Mouse (Mus musculus): Measurements from ENCODE around the gene Cebpe. TPM values are rescaled to one million over a fixed set of nuclear protein-coding genes. Genes with fewer than 3 reads are reported as not detected.
A peak's percentile ranks its signal among the peaks of the same experiment; 100 is the strongest.

Gene Cebpe
- total and polyA plus RNA-seq, 3 experiments = 0.32 TPM; not detected in 2

- Histone ChIP-seq H3K4me3 (ENCODE audit: control insufficient read depth in 1 of 2, insufficient read depth in 1 of 2, low read depth in 2 of 2, low read length in 2 of 2) (peak within 1 kb of the TSS; percentile 79 to 98), H3K4me1 (ENCODE audit: control insufficient read depth in 1 of 2, insufficient read depth in 2 of 2, low read length in 2 of 2) (peaks cover 2 to 8% of the 10 kb centered on the region in 2 experiments; a peak in 3 of 4 replicates), H3K27ac (ENCODE audit: control insufficient read depth, low read depth, low read length) (peak within 1 kb of the TSS; percentile 97), H3K9ac (ENCODE audit: control insufficient read depth, low read depth, low read length, poor library complexity, severe bottlenecking) (peak within 1 kb of the TSS; percentile 93), H3K36me3 (ENCODE audit: control insufficient read depth in 1 of 2, insufficient read depth in 2 of 2, low read length in 2 of 2) (peaks cover 1 to 27% of the 10 kb centered on the region in 2 experiments), H3K79me2 (ENCODE audit: control insufficient read depth, insufficient read depth, low read length, poor library complexity) (peaks cover 51% of the 10 kb centered on the region), H3K9me3 (replicated peaks; ENCODE audit: insufficient read depth, low read length) (no peaks in the 10 kb centered on the region), H3K27me3 (ENCODE audit: control insufficient read depth in 1 of 2, insufficient read depth in 2 of 2, low read length in 2 of 2) (no peaks in the 10 kb centered on the region)
- DNase-seq (ENCODE audit: low read depth, low spot score) = peak; percentile 96
- TF ChIP-seq KAT2A (conservative IDR thresholded peaks at IDR 0.05; ENCODE audit: low read depth, low read length) = no peak; the same call in 1 of the 2 replicates
- TF ChIP-seq MAZ (IDR thresholded peaks at IDR 0.05; ENCODE audit: low read depth, low read length) = peak; percentile 68; the same call in 1 of the 2 replicates
- TF ChIP-seq ELF1 (IDR thresholded peaks at IDR 0.05; ENCODE audit: low read depth, low read length) = 0 out of 2 replicates have a peak, but pooled peaks have one; percentile 15
- peak; percentile 80 for TF ChIP-seq NRF1 (IDR thresholded peaks at IDR 0.05; ENCODE audit: insufficient read depth, low read depth, low read length, poor library complexity, severe bottlenecking)
- peak in 1 of 2 experiments; percentile 86; a peak in 1 of 4 replicates for TF ChIP-seq POLR2A (IDR thresholded peaks at IDR 0.05; ENCODE audit: control insufficient read depth in 1 of 2, insufficient read depth in 1 of 2, low read depth in 1 of 2, low read length in 2 of 2, poor library complexity in 1 of 2)
- TF ChIP-seq ZNF384 (IDR thresholded peaks at IDR 0.05; ENCODE audit: low read depth, low read length) = no peak
- TF ChIP-seq SIN3A (IDR thresholded peaks at IDR 0.05; ENCODE audit: low read length) = peak; percentile 80; the same call in 1 of the 2 replicates
- TF ChIP-seq POLR2AphosphoS2 (IDR thresholded peaks at IDR 0.05; ENCODE audit: low read length) = peak; percentile 7; the same call in 1 of the 2 replicates
- TF ChIP-seq ZMIZ1 (IDR thresholded peaks at IDR 0.05; ENCODE audit: low read depth, low read length) = no peak
- no peak for TF ChIP-seq BHLHE40 (IDR thresholded peaks at IDR 0.05; ENCODE audit: borderline replicate concordance, low read depth, low read length)
- peak in 1 of 2 experiments; percentile 39; a peak in 1 of 4 replicates for TF ChIP-seq EP300 (IDR thresholded peaks at IDR 0.05; ENCODE audit: low read depth in 1 of 2, low read length in 2 of 2)
- TF ChIP-seq MAX (IDR thresholded peaks at IDR 0.05; ENCODE audit: low read length) = peak; percentile 62; the same call in 1 of the 2 replicates
- peak; percentile 27; the same call in 1 of the 2 replicates for TF ChIP-seq HCFC1 (IDR thresholded peaks at IDR 0.05; ENCODE audit: low read depth, low read length)
- TF ChIP-seq CTCF (IDR thresholded peaks at IDR 0.05 in 2 of 3, conservative IDR thresholded peaks at IDR 0.05 in 1 of 3; ENCODE audit: control insufficient read depth in 1 of 3, insufficient read depth in 1 of 3, low read depth in 2 of 3, low read length in 3 of 3, poor library complexity in 1 of 3, severe bottlenecking in 1 of 3) = peak in 1 of 3 experiments; percentile 23; a peak in 1 of 6 replicates
- TF ChIP-seq MYC (IDR thresholded peaks at IDR 0.05; ENCODE audit: low read depth, low read length) = 0 out of 2 replicates have a peak, but pooled peaks have one; percentile 72
- TF ChIP-seq UBTF (IDR thresholded peaks at IDR 0.05; ENCODE audit: borderline replicate concordance, insufficient read depth, low read depth, low read length) = 0 out of 2 replicates have a peak, but pooled peaks have one; percentile 23
- peak; percentile 78; the same call in 1 of the 2 replicates for TF ChIP-seq E2F4 (IDR thresholded peaks at IDR 0.05; ENCODE audit: borderline replicate concordance, low read depth, low read length)
- no peak for TF ChIP-seq USF1 (IDR thresholded peaks at IDR 0.05; ENCODE audit: low read depth, low read length)
- TF ChIP-seq GATA1 (IDR thresholded peaks at IDR 0.05; ENCODE audit: low read depth, low read length) = 0 out of 2 replicates have a peak, but pooled peaks have one; percentile 20
- TF ChIP-seq NELFE (IDR thresholded peaks at IDR 0.05; ENCODE audit: low read depth, low read length) = peak; percentile 76
These were observed 25.9 kb downstream of the Cebpe start, which contains the start of gene 1700123O20Rik for GRCm38 (mm10) chr14:54686063-54686521. 1700123O20Rik (plus strand) TSS chr14:54686216.
